Mouse (Mus musculus) adrenal gland, postnatal 14 days (tissue): ENCODE measurements around the gene Mcf2l. TPM values are rescaled to one million over a fixed set of nuclear protein-coding genes. Genes with fewer than 3 reads are reported as not detected.

Source experiments
- DNase-seq: peaks from one replicate; pipeline ENCODE4 v3.0.0; 2021; ENCODE audit warnings: mixed read lengths
- total RNA-seq: library from RNA; stranded (reverse); gene quantifications from 2 replicates; pipeline ENCODE4 v1.2.3, GENCODE M21; 2021

Gene Mcf2l
- total RNA-seq, 1 experiment from 2014 or later: 59.3 TPM

GRCm38 (mm10) chr8:12912011-12912410, 38.4 kb downstream of the Mcf2l start:
- DNase-seq: peak; percentile 29

GRCm38 (mm10) chr8:12915187-12916006, 41.8 kb downstream of the Mcf2l start:
- DNase-seq: no peak

- DNase-seq: no peak
These were observed 42.7 kb downstream of the Mcf2l start for GRCm38 (mm10) chr8:12916156-12916900.

GRCm38 (mm10) chr8:12917029-12917428, 43.4 kb downstream of the Mcf2l start:
- DNase-seq: no peak

GRCm38 (mm10) chr8:12917831-12918230, 44.2 kb downstream of the Mcf2l start:
- no peak for DNase-seq

- DNase-seq: no peak
These were observed 47.0 kb downstream of the Mcf2l start for GRCm38 (mm10) chr8:12920599-12920998.

- DNase-seq: no peak
These were observed 51.4 kb downstream of the Mcf2l start for GRCm38 (mm10) chr8:12925051-12925450.

- peak; percentile 66 for DNase-seq
These were observed 52.4 kb downstream of the Mcf2l start for GRCm38 (mm10) chr8:12925941-12926381.

GRCm38 (mm10) chr8:12927204-12927983, 53.8 kb downstream of the Mcf2l start:
- peak; percentile 82 for DNase-seq

GRCm38 (mm10) chr8:12928033-12928432, 54.4 kb downstream of the Mcf2l start:
- no peak for DNase-seq

GRCm38 (mm10) chr8:12928931-12929330, 55.3 kb downstream of the Mcf2l start:
- no peak for DNase-seq

GRCm38 (mm10) chr8:12930290-12930689, 56.7 kb downstream of the Mcf2l start:
- DNase-seq: peak; percentile 51

- DNase-seq: no peak
These were observed 57.8 kb downstream of the Mcf2l start for GRCm38 (mm10) chr8:12931426-12931825.

- DNase-seq: no peak
These were observed 58.9 kb downstream of the Mcf2l start for GRCm38 (mm10) chr8:12932520-12932919.

- no peak for DNase-seq
These were observed 60.2 kb downstream of the Mcf2l start for GRCm38 (mm10) chr8:12933765-12934164.

- no peak for DNase-seq
These were observed 60.9 kb downstream of the Mcf2l start for GRCm38 (mm10) chr8:12934453-12935043.

- no peak for DNase-seq
These were observed 66.9 kb downstream of the Mcf2l start for GRCm38 (mm10) chr8:12940549-12940948.

- no peak for DNase-seq
These were observed 67.7 kb downstream of the Mcf2l start for GRCm38 (mm10) chr8:12941161-12941926.

- peak; percentile 48 for DNase-seq
These were observed 74.3 kb downstream of the Mcf2l start for GRCm38 (mm10) chr8:12947604-12948573.

- DNase-seq: no peak
These were observed 75.0 kb downstream of the Mcf2l start for GRCm38 (mm10) chr8:12948574-12948961.
